Mouse (Mus musculus) kidney, adult 2 months (tissue): ENCODE results near the gene Tcf21.

Experiments used
- CTCF ChIP-seq: fragments of 200-500 bp; conservative IDR thresholded peaks from 2 replicates; pipeline ENCODE4 v1.5.1; 2011; ENCODE audit warnings: low read depth, mild to moderate bottlenecking, control low read depth, low read length, moderate library complexity, mixed read lengths; ENCODE audit not compliant: insufficient read depth, insufficient read length
- POLR2A ChIP-seq: fragments of 200-500 bp; IDR thresholded peaks from one replicate; pipeline ENCODE4 v1.6.1; 2011; ENCODE audit warnings: low read depth, low read length, control low read depth

DNA sequence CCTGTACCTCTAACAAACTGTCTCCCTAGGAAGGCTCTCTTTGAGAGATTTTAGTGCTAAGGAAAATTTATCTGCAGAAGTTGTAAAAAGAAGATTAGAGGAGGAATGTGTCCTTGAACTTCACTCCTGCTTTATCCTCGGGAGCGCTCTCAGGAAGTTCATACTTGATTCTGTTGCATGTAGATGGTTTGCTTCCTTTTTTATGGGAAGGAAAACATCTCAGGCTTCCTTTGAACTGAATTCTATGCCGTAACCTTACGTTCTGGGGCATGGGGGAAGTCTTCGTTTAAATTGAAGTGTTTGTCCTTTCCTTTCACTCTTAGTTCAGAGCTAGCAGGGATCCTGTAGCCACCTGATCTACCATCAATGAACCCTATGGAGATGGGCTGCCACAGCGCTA, 2.9 kb upstream of the Tcf21 start:
- TF ChIP-seq CTCF: no peak
- TF ChIP-seq POLR2A: no peak
